ENCODE assay signal across 8 mouse cellular contexts in the genomic region with DNA sequence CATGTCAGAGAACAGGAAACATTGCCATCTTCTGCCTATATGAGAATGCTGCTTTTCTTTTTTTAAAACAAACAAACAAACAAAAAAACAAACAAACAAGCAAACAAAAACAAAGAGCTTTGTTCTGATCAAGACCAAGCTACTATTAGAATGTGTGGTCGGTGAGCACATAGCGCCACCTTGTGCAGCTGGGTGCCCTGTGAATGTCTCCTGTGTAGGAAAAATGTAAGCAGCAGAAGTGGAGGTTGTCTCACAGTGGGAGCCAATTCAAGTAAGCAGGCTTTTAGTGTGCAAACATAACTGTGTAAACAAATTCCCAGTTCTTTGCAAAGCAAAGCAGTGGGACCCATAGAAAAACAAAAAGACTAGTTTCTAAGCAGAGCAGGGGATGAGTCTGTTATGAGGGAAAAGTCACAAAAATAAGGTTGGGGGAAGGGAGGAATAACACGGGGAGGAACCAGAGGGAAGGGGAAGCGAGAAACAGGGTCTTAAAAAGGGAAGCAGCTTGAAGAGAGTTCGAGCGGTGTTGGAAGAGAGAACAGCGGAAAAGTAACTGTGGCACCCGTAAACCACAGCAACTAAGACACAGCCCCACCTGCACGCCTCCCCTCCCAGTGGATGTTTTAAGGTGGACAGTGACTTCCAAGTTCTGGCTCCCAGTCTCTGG. TPM values are rescaled to one million over a fixed set of nuclear protein-coding genes. Genes with fewer than 3 reads are reported as not detected.
DNase-seq lines count a peak whose midpoint lies in the region; ATAC-seq and TF ChIP-seq lines count a peak whose summit lies in the region.

No protein-coding gene starts in this region.

- peak; percentile 21; the same call in 1 of the 2 replicates for TF ChIP-seq CTCF in spleen, adult 2 months (IDR thresholded peaks at IDR 0.05; ENCODE audit: extremely low read depth, insufficient read depth, insufficient read length, insufficient replicate concordance)

- no peak overlapping the region for H3K4me3 ChIP-seq in spleen, adult 2 months (ENCODE audit: extremely low read depth, insufficient read depth, insufficient read length)

- peak; percentile 5 to 16 for DNase-seq in adrenal gland, postnatal 36 days
- no peak for DNase-seq in adrenal gland, adult 8-10 months
- no peak for DNase-seq in spleen, adult 2 months (ENCODE audit: low read depth in 1 of 2, low spot score in 2 of 2)
- DNase-seq in spleen, postnatal 10 days (ENCODE audit: low spot score in 2 of 2), result no peak
- DNase-seq in lung, postnatal 10 days, result peak; percentile 50
- DNase-seq in cerebellum, postnatal 4 days (ENCODE audit: low spot score in 2 of 2), result no peak
- no peak for DNase-seq in yolk sac, embryonic 10.5 days (ENCODE audit: low spot score)

- no peaks in the 10 kb centered on the region for H3K4me1 ChIP-seq in spleen, adult 2 months (ENCODE audit: control insufficient read depth, insufficient read depth, insufficient read length)

- ATAC-seq in hematopoietic stem cell, adult 5-6 weeks (replicated peaks in 1 of 2; ENCODE audit: insufficient read depth in 1 of 2, low FRiP score in 2 of 2, low TSS enrichment in 1 of 2, low read depth in 1 of 2, poor library complexity in 2 of 2, severe bottlenecking in 2 of 2), result peak; percentile 81 to 83

- H3K27me3 ChIP-seq in spleen, adult 2 months (ENCODE audit: control insufficient read depth, insufficient read depth, low read length), result no peaks in the 10 kb centered on the region

- WGBS in spleen, adult 2 months, result 16% methylated on average over 9 of the region's 9 CpGs

- H3K36me3 ChIP-seq in spleen, adult 2 months (ENCODE audit: control insufficient read depth, insufficient read depth, low read length), result no peaks in the 10 kb centered on the region

- no peak overlapping the region for H3K27ac ChIP-seq in spleen, adult 2 months (ENCODE audit: insufficient read depth, low read length)

- TF ChIP-seq POLR2A in spleen, adult 2 months (IDR thresholded peaks at IDR 0.05; ENCODE audit: low read depth, low read length), result no peak

RNA-seq across cellular contexts. Expression of gene Agr3, which starts 40.4 kb away (rescaled TPM):
- total RNA-seq in adrenal gland, postnatal 36 days (2021), result not detected
- not detected for total RNA-seq in adrenal gland, adult 8-10 months (2022)
- polyA plus RNA-seq in spleen, adult 2 months (2012; rRNA removed), result not detected in 2 replicates
- total RNA-seq in hematopoietic stem cell, adult 5-6 weeks (2017), result not detected in 2 replicates

Comparison
In these comparisons a context has a peak if more than half of its experiments do, and no peak if none do; other contexts are left out.
1. DNase-seq: peak in adrenal gland, postnatal 36 days (2 of 2) and lung, postnatal 10 days (single experiment); none in adrenal gland, adult 8-10 months (single experiment), spleen, adult 2 months (0 of 2), spleen, postnatal 10 days (0 of 2), cerebellum, postnatal 4 days (0 of 2) and yolk sac, embryonic 10.5 days (single experiment).